Mouse (Mus musculus): Measurements from ENCODE around the gene Slamf6.

The Slamf6 gene

GRCm38 (mm10) chr1:171938952-171939948 is 21.9 kb downstream of the Slamf6 start:
- TF ChIP-seq GATA4 (IDR thresholded peaks at IDR 0.05; ENCODE audit: insufficient replicate concordance, low read length): no peak

GRCm38 (mm10) chr1:171940626-171941025 is 23.3 kb downstream of the Slamf6 start:
- TF ChIP-seq GATA4 (IDR thresholded peaks at IDR 0.05; ENCODE audit: insufficient replicate concordance, low read length): no peak

GRCm38 (mm10) chr1:171946447-171946995 is 29.2 kb downstream of the Slamf6 start:
- no peak for TF ChIP-seq GATA4 (IDR thresholded peaks at IDR 0.05; ENCODE audit: insufficient replicate concordance, low read length)

GRCm38 (mm10) chr1:171948161-171948945 is 31.0 kb downstream of the Slamf6 start:
- TF ChIP-seq GATA4 (IDR thresholded peaks at IDR 0.05; ENCODE audit: insufficient replicate concordance, low read length): no peak

- no peak for TF ChIP-seq GATA4 (IDR thresholded peaks at IDR 0.05; ENCODE audit: insufficient replicate concordance, low read length)
Measured at GRCm38 (mm10) chr1:171948946-171949508, 31.7 kb downstream of the Slamf6 start.

GRCm38 (mm10) chr1:171955071-171955470 is 37.8 kb downstream of the Slamf6 start:
- TF ChIP-seq GATA4 (IDR thresholded peaks at IDR 0.05; ENCODE audit: insufficient replicate concordance, low read length): no peak

GRCm38 (mm10) chr1:171957411-171957810 is 40.1 kb downstream of the Slamf6 start:
- no peak for TF ChIP-seq GATA4 (IDR thresholded peaks at IDR 0.05; ENCODE audit: insufficient replicate concordance, low read length)

- TF ChIP-seq GATA4 (IDR thresholded peaks at IDR 0.05; ENCODE audit: insufficient replicate concordance, low read length): no peak
Measured at GRCm38 (mm10) chr1:171960726-171961125, 43.4 kb downstream of the Slamf6 start.

- TF ChIP-seq GATA4 (IDR thresholded peaks at IDR 0.05; ENCODE audit: insufficient replicate concordance, low read length): no peak
Measured at GRCm38 (mm10) chr1:171961704-171962103, 44.4 kb downstream of the Slamf6 start.

- no peak for TF ChIP-seq GATA4 (IDR thresholded peaks at IDR 0.05; ENCODE audit: insufficient replicate concordance, low read length)
Measured at GRCm38 (mm10) chr1:171963613-171964012, 46.3 kb downstream of the Slamf6 start.

GRCm38 (mm10) chr1:171966054-171966790 is 48.9 kb downstream of the Slamf6 start:
- no peak for TF ChIP-seq GATA4 (IDR thresholded peaks at IDR 0.05; ENCODE audit: insufficient replicate concordance, low read length)

- no peak for TF ChIP-seq GATA4 (IDR thresholded peaks at IDR 0.05; ENCODE audit: insufficient replicate concordance, low read length)
Measured at GRCm38 (mm10) chr1:171969221-171969620, 51.9 kb downstream of the Slamf6 start.

- no peak for TF ChIP-seq GATA4 (IDR thresholded peaks at IDR 0.05; ENCODE audit: insufficient replicate concordance, low read length)
Measured at GRCm38 (mm10) chr1:171970854-171971586, 53.7 kb downstream of the Slamf6 start.

GRCm38 (mm10) chr1:171975377-171975776 is 58.1 kb downstream of the Slamf6 start:
- no peak for TF ChIP-seq GATA4 (IDR thresholded peaks at IDR 0.05; ENCODE audit: insufficient replicate concordance, low read length)

Data from liver, adult (tissue).